Mouse (Mus musculus) midbrain, embryonic 11.5 days (tissue): ENCODE results near the gene Hmgb1. TPM values are rescaled to one million over a fixed set of nuclear protein-coding genes. Genes with fewer than 3 reads are reported as not detected.
A peak's percentile ranks its signal among the peaks of the same experiment; 100 is the strongest.

Experiments
- ATAC-seq: fragments of 200-750 bp; cut with Nextera tagmentation; 2 replicates; pipeline ENCODE4 v1.8.0; 2017; ENCODE audit warnings: moderate TSS enrichment, moderate library complexity; ENCODE audit not compliant: low FRiP score
- DNase-seq: peaks from one replicate; pipeline ENCODE4 v3.0.0; 2015; ENCODE audit warnings: low spot score; ENCODE audit errors: missing footprints
- H3K27ac ChIP-seq: fragments of 300-500 bp; sonication (generic); 2 replicates; pipeline ENCODE4 v1.5.1; 2014; ENCODE audit warnings: low read depth, low read length
- H3K27me3 ChIP-seq: fragments of 300-500 bp; sonication (generic); 2 replicates; pipeline ENCODE4 v1.6.1; 2014; ENCODE audit warnings: mild to moderate bottlenecking, low read length, moderate library complexity, mixed read lengths; ENCODE audit not compliant: control insufficient read depth, insufficient read depth
- H3K36me3 ChIP-seq: fragments of 300-500 bp; sonication (generic); 2 replicates; pipeline ENCODE4 v1.6.1; 2014; ENCODE audit warnings: mild to moderate bottlenecking, low read length, moderate library complexity, mixed read lengths; ENCODE audit not compliant: control insufficient read depth, insufficient read depth
- H3K4me1 ChIP-seq: fragments of 300-500 bp; sonication (generic); 2 replicates; pipeline ENCODE4 v1.6.1; 2014; ENCODE audit warnings: low read length; ENCODE audit not compliant: control insufficient read depth, insufficient read depth
- H3K4me2 ChIP-seq: fragments of 300-500 bp; sonication (generic); 2 replicates; pipeline ENCODE4 v1.6.1; 2014; ENCODE audit warnings: mild to moderate bottlenecking, moderate library complexity
- H3K4me3 ChIP-seq: fragments of 300-500 bp; sonication (generic); 2 replicates; pipeline ENCODE4 v1.5.1; 2014; ENCODE audit warnings: low read depth, low read length
- H3K9ac ChIP-seq: fragments of 300-500 bp; sonication (generic); 2 replicates; pipeline ENCODE4 v1.6.1; 2014; ENCODE audit warnings: low read length
- H3K9me3 ChIP-seq: fragments of 300-500 bp; sonication (generic); 2 replicates; pipeline ENCODE4 v1.6.1; 2016; ENCODE audit warnings: low read length; ENCODE audit not compliant: control insufficient read depth
- WGBS: fragments of 180-500 bp; shearing (Covaris S2); extraction: QIAGEN DNeasy Blood & Tissue Kit; methylation state at CpG from one replicate; pipeline ENCODE4 v1.1.7; 2014; 5-methylcytosine and 5-hydroxymethylcytosine counted together
- polyA plus RNA-seq: library from polyadenylated mRNA; unstranded; fragments of >200 nt; fragmentation: Nextera tagmentation; extraction: Ambion mirVana; gene quantifications from 2 replicates; pipeline ENCODE4 v1.2.1, GENCODE M21; 2014

Gene Hmgb1
- polyA plus RNA-seq, 1 experiment from 2014 or later: 1,979 TPM

DNA sequence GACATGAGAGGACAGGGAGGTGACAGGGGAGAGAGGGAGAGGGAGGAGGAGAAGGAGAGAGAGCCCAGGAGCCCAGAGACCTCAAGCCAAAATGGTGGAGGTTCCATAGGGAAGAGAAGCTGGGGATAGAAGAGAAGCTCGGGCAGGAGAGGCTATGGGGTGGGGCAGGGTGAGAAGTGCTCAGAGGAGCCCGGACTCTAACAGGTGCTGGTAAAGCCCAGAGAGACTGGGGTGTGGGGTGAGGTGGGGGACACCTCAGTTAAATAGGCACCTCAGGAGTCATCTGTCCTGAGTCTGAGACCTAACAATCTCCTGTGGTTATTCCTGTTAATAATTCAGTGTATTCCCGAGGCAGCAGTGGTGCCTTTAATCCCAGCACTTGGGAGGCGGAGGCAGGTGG lies 91.8 kb downstream of the Hmgb1 start:
- no peaks in the 10 kb centered on the region for H3K9me3 ChIP-seq
- ATAC-seq: no peak
- WGBS: 82% methylated on average over 4 of the region's 4 CpGs
- H3K36me3 ChIP-seq: no peaks in the 10 kb centered on the region
- no peak overlapping the region for H3K27ac ChIP-seq
- H3K4me3 ChIP-seq: no peak overlapping the region
- DNase-seq: peak; percentile 73
- H3K4me1 ChIP-seq: no peaks in the 10 kb centered on the region
- H3K27me3 ChIP-seq: no peaks in the 10 kb centered on the region
- no peak overlapping the region for H3K9ac ChIP-seq
- no peak overlapping the region for H3K4me2 ChIP-seq

DNA sequence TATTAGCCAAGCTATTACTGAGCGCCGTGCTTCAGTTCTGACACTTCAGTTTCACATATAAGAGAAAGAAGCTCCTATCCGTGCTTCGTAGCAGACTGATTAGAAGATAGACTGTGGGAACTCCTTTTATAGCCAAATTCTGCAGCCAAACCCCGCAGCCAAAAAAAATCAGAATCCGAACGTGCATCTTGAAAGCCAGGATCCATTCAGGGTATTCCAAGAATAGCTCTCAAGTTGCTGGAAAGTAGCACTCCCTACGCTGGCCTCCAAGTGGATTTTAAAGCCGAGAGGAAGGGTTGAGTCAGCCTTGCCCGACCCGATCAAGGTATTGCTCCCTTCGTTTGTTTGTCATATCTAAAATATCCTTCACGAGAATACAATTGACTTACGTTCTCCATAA lies 93.0 kb downstream of the Hmgb1 start:
- ATAC-seq: no peak
- Histone ChIP-seq H3K27ac (no peak overlapping the region), H3K4me1 (no peaks in the 10 kb centered on the region), H3K4me3 (no peak overlapping the region), H3K27me3 (no peaks in the 10 kb centered on the region), H3K4me2 (no peak overlapping the region), H3K9ac (no peak overlapping the region), H3K9me3 (no peaks in the 10 kb centered on the region), H3K36me3 (no peaks in the 10 kb centered on the region)
- DNase-seq: peak; percentile 39
- 90% methylated on average over 14 of the region's 14 CpGs for WGBS

DNA sequence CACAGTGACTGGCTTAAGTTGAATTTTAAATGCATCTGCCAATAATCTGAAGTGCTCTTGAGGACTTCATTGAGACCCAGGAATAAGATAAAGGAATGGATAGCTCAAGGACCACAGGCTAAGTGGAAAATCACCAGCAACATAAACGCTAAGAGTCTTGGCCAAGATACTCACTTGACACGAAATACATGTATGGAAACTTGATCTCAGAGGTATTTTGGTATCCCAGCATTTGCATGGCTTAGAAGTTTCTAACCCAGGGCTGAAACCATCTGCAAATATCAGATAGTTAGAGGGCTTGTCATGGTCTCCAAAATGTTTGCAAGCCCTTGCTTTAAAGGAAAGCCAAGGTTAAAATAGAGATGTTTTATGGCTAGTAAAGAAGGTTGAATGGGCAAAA lies 94.4 kb downstream of the Hmgb1 start:
- WGBS: 81% methylated on average over 2 of the region's 2 CpGs
- no peak overlapping the region for H3K4me2 ChIP-seq
- H3K27me3 ChIP-seq: no peaks in the 10 kb centered on the region
- no peaks in the 10 kb centered on the region for H3K36me3 ChIP-seq
- H3K4me3 ChIP-seq: no peak overlapping the region
- no peaks in the 10 kb centered on the region for H3K4me1 ChIP-seq
- no peak overlapping the region for H3K9ac ChIP-seq
- ATAC-seq: no peak
- H3K9me3 ChIP-seq: no peaks in the 10 kb centered on the region
- no peak overlapping the region for H3K27ac ChIP-seq
- DNase-seq: peak; percentile 33

DNA sequence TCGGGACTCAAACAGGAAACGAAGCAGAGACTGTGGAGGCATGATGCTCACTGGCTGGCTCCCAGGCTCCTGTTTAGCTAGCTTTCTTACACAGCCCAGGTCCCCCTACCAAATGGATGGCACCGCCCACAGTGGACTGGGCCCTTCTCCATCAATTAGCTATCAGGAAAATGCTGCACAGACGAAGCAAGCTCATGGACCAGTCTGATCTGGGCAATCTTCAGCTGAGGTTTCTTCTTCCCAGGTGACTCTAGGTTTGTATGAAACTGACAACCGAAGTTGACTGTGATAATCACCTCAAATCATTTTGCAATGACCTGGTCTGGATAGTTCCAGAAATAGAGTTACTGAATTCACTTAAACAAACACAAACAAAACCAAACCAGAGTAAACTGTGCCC lies 94.8 kb downstream of the Hmgb1 start:
- Histone ChIP-seq H3K9me3 (no peaks in the 10 kb centered on the region), H3K9ac (no peak overlapping the region), H3K27ac (no peak overlapping the region), H3K4me3 (no peak overlapping the region), H3K27me3 (no peaks in the 10 kb centered on the region), H3K4me2 (no peak overlapping the region), H3K36me3 (no peaks in the 10 kb centered on the region), H3K4me1 (no peaks in the 10 kb centered on the region)
- DNase-seq (peak; percentile 79), ATAC-seq (no peak)
- 93% methylated on average over 5 of the region's 5 CpGs for WGBS

GRCm38 (mm10) chr5:149088891-149089290 lies 95.4 kb downstream of the Hmgb1 start:
- ATAC-seq (no peak), DNase-seq (peak; percentile 26)
- 93% methylated on average over 6 of the region's 6 CpGs for WGBS
- Histone ChIP-seq H3K4me2 (no peak overlapping the region), H3K4me3 (no peak overlapping the region), H3K4me1 (no peaks in the 10 kb centered on the region), H3K27ac (no peak overlapping the region), H3K9me3 (no peaks in the 10 kb centered on the region), H3K27me3 (no peaks in the 10 kb centered on the region), H3K36me3 (no peaks in the 10 kb centered on the region), H3K9ac (no peak overlapping the region)

DNA sequence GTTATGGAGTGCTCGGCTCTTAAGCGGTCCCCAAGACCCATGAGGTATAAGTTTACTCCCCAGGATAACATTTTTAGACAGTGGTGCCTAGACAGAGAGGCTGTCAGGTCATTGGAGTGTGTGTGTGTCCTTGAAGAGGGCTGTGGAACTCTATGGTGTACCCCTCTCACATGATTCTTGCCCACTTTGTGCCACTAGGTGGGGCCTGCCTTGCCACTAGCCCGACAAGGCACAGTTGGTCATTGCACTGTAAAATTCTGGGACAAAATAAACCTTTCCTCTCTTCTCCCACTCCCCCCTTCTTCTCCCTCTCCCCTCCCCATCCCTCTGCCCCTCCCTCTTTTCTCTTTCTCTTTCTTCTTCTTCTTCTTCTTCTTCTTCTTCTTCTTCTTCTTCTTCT lies 96.1 kb downstream of the Hmgb1 start:
- H3K9ac ChIP-seq: no peak overlapping the region
- no peak overlapping the region for H3K4me2 ChIP-seq
- H3K27me3 ChIP-seq: no peaks in the 10 kb centered on the region
- H3K36me3 ChIP-seq: no peaks in the 10 kb centered on the region
- DNase-seq (peak; percentile 72), ATAC-seq (no peak)
- no peak overlapping the region for H3K27ac ChIP-seq
- 78% methylated on average over 3 of the region's 3 CpGs for WGBS
- H3K9me3 ChIP-seq: no peaks in the 10 kb centered on the region
- H3K4me1 ChIP-seq: no peaks in the 10 kb centered on the region
- no peak overlapping the region for H3K4me3 ChIP-seq

DNA sequence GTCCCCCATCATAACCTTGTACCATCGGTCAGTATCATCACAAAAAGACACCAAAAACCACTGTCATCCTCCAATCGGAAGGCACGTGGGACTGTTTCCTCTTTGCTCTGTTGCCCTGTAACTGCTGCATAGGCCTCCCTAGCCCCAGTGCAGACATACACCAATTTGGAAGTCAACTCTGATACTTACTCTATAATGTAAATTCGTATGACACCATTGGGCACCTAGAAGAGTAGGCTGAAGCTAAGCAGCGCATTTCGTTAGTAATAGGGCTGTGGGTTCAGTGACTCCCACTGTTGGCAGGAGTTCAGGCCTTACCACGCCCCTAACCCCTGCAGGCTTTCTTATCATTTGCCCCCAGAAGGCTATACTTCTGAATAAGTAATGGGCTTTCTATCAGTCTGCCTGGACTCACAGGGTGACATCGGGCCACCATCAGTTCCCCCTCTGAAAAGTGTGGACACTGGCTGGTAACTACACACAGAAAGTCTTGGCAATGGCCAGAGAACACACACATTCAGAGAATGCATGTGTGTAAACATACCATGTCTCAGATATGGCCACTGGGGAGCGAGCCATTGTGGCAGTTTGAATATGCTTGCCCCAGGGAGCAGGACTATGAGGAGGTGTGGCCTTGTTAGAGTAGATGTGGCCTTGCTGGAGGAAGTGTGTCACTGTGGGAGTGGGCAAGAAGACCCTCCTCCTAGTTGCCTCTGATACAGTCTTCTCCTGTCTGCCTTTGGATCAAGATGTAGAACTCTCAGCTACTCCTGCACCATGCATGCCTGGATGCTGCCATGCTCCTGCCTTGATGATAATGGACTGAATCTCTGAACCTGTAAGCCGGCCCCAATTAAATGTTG lies 97.7 kb downstream of the Hmgb1 start:
- Histone ChIP-seq H3K4me1 (no peaks in the 10 kb centered on the region), H3K4me2 (no peak overlapping the region), H3K9ac (no peak overlapping the region), H3K9me3 (no peaks in the 10 kb centered on the region), H3K4me3 (no peak overlapping the region), H3K27ac (no peak overlapping the region), H3K27me3 (no peaks in the 10 kb centered on the region), H3K36me3 (no peaks in the 10 kb centered on the region)
- no peak for ATAC-seq
- 88% methylated on average over 10 of the region's 10 CpGs for WGBS
- peak; percentile 66 for DNase-seq

DNA sequence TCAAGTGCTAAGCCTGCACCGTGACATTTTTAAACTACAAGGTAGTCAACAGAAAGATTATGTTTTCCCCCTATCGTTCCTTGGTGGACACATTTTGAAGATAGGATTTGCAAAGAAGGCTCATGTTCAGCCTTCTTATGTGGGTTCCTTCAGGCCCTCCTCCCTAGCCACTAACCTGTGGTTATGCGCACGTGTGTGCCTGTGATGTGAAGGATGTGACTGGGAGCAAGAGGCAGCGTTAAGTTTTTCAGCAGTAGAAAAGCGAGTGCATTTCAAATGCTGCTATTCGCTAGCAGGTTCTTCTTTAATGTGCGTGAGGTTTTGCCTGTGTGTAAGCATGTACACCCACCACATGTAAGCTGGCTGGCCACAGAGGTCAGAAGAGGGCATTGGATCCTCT lies 103.8 kb downstream of the Hmgb1 start:
- 91% methylated on average over 8 of the region's 8 CpGs for WGBS
- Histone ChIP-seq H3K4me1 (no peaks in the 10 kb centered on the region), H3K27ac (no peak overlapping the region), H3K4me2 (no peak overlapping the region), H3K27me3 (no peaks in the 10 kb centered on the region), H3K4me3 (no peak overlapping the region), H3K36me3 (no peaks in the 10 kb centered on the region), H3K9me3 (no peaks in the 10 kb centered on the region), H3K9ac (no peak overlapping the region)
- ATAC-seq (no peak), DNase-seq (peak; percentile 26)

DNA sequence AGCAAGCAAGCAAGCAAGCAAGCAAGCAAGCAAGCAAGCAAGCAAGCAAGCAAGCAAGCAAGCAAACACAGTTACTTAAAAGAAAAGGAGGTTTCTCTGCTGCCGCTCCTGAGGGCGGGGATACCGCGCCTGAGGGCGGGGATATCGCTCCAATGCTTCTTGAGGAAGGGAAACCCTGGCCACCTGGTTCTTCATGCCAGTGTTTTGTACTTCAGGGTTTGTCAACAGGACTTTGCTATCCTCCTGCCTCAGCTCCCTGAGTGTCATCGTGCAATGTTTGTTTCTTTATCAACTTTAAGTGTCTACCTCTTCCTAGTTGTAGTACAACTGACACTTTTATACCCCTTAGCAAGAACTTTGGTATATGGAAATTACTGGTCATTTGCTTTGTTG lies 104.5 kb downstream of the Hmgb1 start:
- DNase-seq: peak; percentile 31
- no peaks in the 10 kb centered on the region for H3K4me1 ChIP-seq
- H3K36me3 ChIP-seq: no peaks in the 10 kb centered on the region
- no peak for ATAC-seq
- no peak overlapping the region for H3K9ac ChIP-seq
- H3K27me3 ChIP-seq: no peaks in the 10 kb centered on the region
- 31% methylated on average over 7 of the region's 7 CpGs for WGBS
- H3K4me2 ChIP-seq: no peak overlapping the region
- no peaks in the 10 kb centered on the region for H3K9me3 ChIP-seq
- no peak overlapping the region for H3K27ac ChIP-seq
- H3K4me3 ChIP-seq: no peak overlapping the region
